Mouse (Mus musculus): Measurements from ENCODE around the gene March1.

Gene March1

DNA sequence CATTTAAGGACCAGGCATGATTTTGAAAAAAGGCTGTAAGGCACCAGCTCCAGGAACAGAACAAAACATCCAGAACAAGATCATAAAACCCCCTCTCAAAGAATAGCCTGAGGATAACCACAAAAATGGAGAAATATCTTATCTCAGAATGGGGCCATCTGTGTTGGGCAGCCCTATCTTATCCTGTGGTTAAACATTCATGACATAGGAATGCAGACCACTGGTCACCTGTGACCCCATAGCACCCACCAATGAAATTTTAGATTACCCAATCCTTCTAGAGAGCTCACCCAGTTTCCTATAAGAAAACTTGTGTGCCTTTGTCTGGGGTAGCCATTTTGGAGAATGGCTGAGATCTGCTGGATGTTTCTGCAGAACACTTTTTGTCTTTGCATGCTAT is 902.9 kb downstream of the March1 start:
- no peak for DNase-seq (ENCODE audit: low spot score)

Data from ovary, adult 18-20 months (tissue).